Mouse (Mus musculus) testis, adult 2 months (tissue): ENCODE measurements around the gene Slc2a1.

Experiments used
- CTCF ChIP-seq: fragments of 200-500 bp; IDR thresholded peaks from 2 replicates; pipeline ENCODE4 v1.5.1; 2012; ENCODE audit warnings: low read depth, mild to moderate bottlenecking, inconsistent platforms, low read length, moderate library complexity; ENCODE audit not compliant: control insufficient read depth, insufficient read depth, insufficient replicate concordance
- POLR2A ChIP-seq: fragments of 200-500 bp; IDR thresholded peaks from 2 replicates; pipeline ENCODE4 v1.6.1; 2012; ENCODE audit warnings: low read depth, mild to moderate bottlenecking, inconsistent platforms, low read length, moderate library complexity; ENCODE audit not compliant: control insufficient read depth

DNA sequence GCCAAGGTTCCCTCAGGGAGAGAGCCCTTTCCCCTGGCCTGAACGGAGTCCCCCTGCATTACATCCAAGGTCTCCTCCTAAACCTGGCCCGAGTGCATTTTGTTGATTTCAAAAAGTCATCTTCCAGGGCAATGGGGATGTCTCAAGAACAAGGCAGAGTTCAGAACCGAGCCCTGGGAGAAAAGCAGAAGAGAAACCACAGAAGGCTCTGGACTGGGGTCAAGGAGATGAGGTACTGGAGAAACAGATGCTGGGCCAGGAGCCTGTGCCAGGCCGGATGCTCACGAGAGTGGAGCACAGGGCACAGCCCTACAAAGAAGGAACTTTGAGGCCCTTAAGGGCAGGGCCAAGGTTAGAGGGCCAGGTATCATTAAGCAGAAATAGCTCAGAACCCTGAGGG is 69.2 kb downstream of the Slc2a1 start:
- TF ChIP-seq POLR2A (no peak), CTCF (no peak)
